Mouse (Mus musculus) lung, adult 2 months (tissue): ENCODE measurements around the gene Gusb.

Experiments
- CTCF ChIP-seq: fragments of 200-500 bp; IDR thresholded peaks from 2 replicates; pipeline ENCODE4 v1.5.1; 2011; ENCODE audit warnings: mild to moderate bottlenecking, low read length, control low read depth; ENCODE audit not compliant: insufficient read depth
- POLR2A ChIP-seq: fragments of 200-500 bp; IDR thresholded peaks from 2 replicates; pipeline ENCODE4 v1.6.1; 2011; ENCODE audit warnings: low read depth, mild to moderate bottlenecking, control low read depth, low read length, borderline replicate concordance; ENCODE audit errors: extremely low read depth

GRCm38 (mm10) chr5:129966448-129966847 is 36.4 kb downstream of the Gusb start:
- TF ChIP-seq CTCF (no peak), POLR2A (no peak)
